Mouse (Mus musculus) cerebellum, postnatal 36 days (tissue): ENCODE measurements around the gene Cdh1.
"Not testable (repeated sequence)": the region's sequence is repeated elsewhere in the genome, so short reads cannot be mapped to it uniquely, and the experiment has no call there.

ENCODE experiments used
- DNase-seq, 2 experiments: peaks; one replicate each; pipeline ENCODE4 v3.0.0; 2021 to 2022; ENCODE audit warnings: mixed read lengths in 2 of 2

Cdh1 gene

GRCm38 (mm10) chr8:106603131-106603819 lies at the start of gene Cdh1:
TSS of gene Cdh1 (plus strand) at chr8:106603351.
- peak; percentile 16 to 37 for DNase-seq

- no peak for DNase-seq
Measured at GRCm38 (mm10) chr8:106554011-106554410, 49.1 kb upstream of the Cdh1 start.

DNA sequence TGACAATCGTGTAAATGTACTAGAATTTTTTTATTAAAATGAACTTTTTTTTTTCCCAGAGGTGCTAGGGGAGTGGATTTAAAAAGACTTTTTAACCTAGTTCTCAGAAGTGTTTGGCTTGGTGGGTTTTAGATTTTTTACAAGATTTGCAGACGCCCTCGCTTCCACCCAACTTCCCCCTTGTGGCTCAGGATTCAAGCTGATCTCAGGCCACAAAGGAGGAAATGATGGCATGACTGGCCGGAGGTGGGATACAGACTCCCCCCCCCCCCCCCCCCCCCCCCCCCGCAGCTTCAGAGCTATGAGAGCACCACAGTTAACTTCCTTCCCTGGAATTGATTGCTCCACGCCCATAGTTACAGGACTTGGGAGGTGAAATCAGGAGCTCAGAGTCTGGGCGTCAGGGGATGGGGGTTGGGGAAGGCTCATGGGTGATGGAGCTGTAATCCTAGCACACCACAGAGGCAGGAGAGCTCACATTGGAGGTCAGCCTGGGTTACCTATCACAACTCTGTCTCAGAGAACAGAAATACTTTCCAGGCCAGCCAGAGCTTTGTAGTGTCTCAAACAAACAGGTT lies 47.0 kb upstream of the Cdh1 start:
- no peak for DNase-seq

DNA sequence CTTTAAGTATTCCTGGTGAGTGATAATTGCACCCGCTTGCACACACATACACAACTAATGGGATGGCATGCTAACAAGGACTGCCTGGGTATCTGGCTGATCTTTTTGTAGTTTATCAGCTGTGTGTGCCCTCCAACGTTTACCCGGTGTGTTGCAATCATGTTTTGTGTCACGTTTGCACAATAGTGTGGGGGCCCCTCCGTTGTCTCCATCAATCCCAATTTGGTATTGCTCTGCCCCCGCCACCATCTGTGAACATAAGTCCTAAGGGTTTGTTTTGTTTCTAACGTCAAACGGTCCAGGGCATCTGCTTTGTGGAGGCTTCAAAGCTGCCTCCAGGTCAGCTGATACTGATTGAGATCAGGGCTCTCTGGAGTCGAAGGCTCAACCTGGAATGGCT lies 43.3 kb upstream of the Cdh1 start:
- DNase-seq = no peak

GRCm38 (mm10) chr8:106561097-106561865 lies 41.9 kb upstream of the Cdh1 start:
- peak in 1 of 2 experiments; percentile 13 for DNase-seq

- no peak for DNase-seq
Measured at GRCm38 (mm10) chr8:106563691-106564182, 39.4 kb upstream of the Cdh1 start.

- no peak for DNase-seq
Measured at GRCm38 (mm10) chr8:106569006-106569405, 34.1 kb upstream of the Cdh1 start.

GRCm38 (mm10) chr8:106570386-106570785 lies 32.8 kb upstream of the Cdh1 start:
- no peak for DNase-seq

GRCm38 (mm10) chr8:106571551-106572172 lies 31.5 kb upstream of the Cdh1 start:
- no peak for DNase-seq

DNA sequence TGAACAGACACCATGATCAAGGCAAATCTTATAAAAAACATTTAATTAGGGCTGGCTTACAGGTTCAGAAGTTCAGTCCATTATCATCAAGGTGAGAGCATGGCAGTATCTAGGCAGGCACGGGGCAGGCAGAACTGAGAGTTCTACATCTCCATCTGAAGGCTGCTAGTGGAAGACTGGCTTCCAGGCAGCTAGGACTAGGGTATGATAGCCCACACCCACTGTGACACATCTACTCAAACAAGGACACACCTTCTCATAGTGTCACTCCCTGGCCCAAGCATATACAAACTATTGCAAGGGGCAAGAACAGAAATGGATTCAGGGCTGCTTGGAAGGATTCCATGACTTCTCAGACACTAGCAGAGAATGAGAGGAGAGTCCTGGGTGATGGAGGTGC lies 31.0 kb upstream of the Cdh1 start:
- DNase-seq = not testable (repeated sequence)

GRCm38 (mm10) chr8:106573168-106573567 lies 30.0 kb upstream of the Cdh1 start, which contains the start of gene Gm10073:
TSS of gene Gm10073 (minus strand) at chr8:106573461.
- DNase-seq = not testable (repeated sequence)

GRCm38 (mm10) chr8:106574283-106574682 lies 28.9 kb upstream of the Cdh1 start:
- no peak for DNase-seq

DNA sequence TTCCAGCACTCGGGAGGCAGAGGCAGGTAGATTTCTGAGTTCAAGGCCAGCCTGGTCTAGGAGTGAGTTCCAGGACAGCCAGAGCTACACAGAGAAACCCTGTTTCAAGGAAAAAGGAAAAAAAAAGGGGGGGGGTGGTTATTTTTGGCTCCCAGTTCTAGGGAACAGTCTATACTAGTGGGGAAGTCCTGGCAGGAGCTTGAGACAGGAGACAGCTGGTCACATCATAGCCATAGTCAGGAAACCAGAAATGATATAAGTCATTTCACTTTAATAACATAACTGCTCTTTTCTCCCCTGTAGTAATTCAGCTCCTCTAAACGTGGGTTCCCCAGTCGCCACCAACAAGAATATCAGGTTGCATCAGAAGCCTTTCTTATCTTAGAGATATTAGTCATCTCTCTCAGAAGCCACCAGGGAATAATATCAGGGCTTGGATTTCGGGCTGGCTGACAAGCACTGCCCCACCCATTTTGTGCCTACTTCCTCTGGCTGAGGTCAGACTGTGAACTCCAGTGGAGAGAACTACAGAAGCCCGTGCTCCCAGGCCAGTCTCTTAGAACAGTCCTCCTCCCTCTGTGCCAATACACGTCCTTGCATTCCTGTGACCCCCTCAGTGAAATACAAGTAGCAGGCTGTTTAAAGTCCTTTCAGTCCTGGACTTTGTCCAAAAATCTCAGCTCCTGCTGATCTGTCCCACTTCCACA lies 26.1 kb upstream of the Cdh1 start:
- DNase-seq = no peak

DNA sequence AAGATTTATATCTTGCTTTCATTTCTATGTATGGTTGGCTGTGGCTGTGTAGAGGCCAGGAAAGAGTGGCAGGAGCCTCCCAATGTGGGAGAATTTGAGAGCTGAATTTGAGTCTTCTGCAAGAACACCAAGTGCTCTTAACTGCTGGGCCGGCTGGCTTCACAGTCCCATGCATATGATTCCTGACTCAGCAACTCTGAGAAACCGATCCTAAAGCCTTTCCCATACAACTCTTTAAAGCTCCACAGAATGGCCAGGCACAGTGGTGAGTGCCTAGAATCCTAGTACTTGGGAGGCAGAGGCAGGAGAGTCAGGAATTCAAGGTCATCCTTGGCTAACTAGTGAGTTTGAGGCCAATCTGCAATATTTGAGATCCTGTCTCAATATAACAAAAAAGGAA lies 23.6 kb upstream of the Cdh1 start:
- no peak for DNase-seq

GRCm38 (mm10) chr8:106581344-106582088 lies 21.6 kb upstream of the Cdh1 start:
- no peak for DNase-seq

DNA sequence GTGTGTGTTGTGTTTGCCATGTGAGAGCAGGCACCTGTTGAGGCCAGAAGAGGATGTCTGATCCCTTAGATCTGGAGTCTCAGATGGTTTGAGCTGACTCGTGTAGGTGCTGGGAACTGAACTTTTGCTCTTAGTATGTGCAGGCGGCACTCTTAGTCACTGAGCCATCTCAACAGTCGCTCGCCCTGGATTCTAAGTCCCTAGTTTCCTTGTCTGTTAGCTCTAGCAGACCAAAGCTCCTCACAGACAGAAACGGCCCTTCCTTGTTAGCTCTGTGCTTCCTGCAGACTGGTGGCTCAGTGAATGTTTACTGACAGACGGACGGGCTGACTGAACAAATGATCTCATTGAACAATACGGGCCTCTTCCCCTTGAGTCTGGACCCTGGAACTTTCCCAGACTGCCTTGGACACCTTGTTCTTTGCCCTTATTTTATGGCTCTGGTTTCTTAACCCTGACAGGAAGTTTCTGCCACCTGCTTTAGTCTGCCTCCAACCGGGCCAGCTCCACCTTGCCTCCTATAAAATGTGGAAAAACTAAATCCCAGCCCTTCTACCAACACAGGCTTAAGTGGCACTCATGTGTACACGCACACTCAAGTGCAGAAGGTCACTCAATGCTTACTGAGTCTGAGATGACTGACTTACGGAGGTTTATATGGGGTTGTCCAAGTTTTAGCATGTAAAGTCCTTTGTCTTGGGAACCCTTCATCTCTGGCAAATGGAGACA lies 18.0 kb upstream of the Cdh1 start:
- no peak for DNase-seq

GRCm38 (mm10) chr8:106585671-106586037 lies 17.5 kb upstream of the Cdh1 start:
- DNase-seq = no peak

DNA sequence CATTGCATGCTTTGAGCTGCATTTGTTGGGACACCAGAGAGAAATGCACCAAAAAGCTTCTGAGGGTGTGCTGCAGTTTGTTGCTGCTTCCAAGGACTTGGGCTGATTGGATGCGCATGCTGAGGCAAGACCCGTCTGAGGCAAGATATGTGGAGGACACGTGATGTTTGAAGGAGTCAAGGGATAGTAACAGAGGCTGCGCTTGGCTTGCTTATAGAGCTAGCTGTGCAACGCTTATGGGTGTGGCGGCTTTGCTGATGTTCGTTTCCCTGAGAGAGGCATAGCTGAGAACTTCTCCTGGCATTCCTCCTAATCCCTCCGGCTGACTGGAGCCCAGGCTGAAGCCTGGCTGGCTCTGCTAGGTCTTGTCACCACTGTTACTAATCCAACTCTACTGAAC lies 16.3 kb upstream of the Cdh1 start:
- no peak for DNase-seq

GRCm38 (mm10) chr8:106588443-106589431 lies 14.4 kb upstream of the Cdh1 start:
- DNase-seq = no peak

DNA sequence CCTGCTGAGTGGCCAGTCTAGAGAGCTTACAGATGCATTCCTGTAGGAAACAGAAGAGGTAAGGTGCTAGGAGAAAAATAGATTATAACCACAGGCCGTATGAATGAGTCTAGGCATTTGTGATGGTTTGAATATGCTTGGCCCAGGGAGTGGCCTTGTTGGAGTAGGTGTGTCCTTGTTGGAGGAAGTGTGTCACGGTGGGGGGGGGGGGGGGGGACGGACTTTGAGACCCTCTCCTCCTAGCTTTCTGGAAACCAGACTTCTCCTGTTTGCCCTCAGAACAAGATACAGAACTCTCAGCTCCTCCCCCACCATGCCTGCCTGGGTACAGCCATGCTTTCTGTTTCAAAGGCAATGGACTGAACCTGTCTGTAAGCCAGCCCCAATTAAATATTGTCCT lies 10.7 kb upstream of the Cdh1 start:
- no peak for DNase-seq
